Comparison of ENCODE assay signal across 8 mouse cellular contexts in the genomic region with DNA sequence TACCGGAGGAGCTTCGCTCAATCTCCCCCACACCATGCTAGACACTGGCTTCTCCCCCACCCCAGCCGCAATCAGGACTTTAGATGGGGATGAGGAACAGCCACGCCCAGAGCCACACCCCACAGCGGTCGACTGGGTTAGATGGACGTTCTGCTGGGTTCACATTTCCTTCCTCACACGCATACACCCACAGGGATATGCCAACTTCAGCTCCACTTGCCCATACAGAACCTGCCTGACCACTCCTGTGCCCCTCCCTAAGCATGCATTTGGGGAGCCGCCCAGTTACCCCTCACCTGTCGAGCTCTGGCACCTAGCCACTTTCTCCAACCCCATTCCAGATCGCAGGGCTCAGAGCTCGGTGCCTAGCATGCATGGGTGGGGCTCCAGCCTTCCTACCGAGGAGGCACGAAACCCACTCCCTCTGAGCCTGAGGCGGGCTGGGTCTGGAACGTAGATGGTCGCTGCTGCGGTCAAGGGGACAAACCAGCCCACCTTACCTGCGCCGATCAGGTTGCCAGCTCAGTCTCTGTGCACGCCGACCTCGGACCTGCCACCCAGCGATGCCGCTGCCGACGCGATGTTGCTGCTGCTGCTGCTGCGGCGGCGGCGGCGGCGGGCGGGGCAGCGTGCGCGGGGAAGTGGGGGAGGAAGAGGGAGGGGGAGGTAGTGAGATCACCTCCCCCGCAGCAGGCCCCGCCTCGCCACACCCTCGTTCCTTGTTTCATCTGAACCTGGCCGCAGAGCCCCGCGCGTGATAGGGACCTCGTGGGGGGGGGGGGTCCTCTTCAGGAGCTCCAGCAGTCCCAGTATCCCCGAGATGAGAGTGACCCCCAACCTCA. TPM values are rescaled to one million over a fixed set of nuclear protein-coding genes. Genes with fewer than 3 reads are reported as not detected.
DNase-seq lines count a peak whose midpoint lies in the region; ATAC-seq lines count a peak whose summit lies in the region.

No protein-coding gene starts in this region.

- H3K4me3 ChIP-seq in heart, embryonic 13.5 days = peak overlapping the region; percentile 50

- H3K4me2 ChIP-seq in heart, embryonic 13.5 days = peak overlapping the region; percentile 75

- no peak for ATAC-seq in heart, embryonic 13.5 days (ENCODE audit: extremely low read depth, insufficient number of reproducible peaks, low FRiP score, low TSS enrichment)
- ATAC-seq in megakaryocyte, adult 5-6 weeks (ENCODE audit: poor library complexity, severe bottlenecking) = peak; percentile 85

- no peaks in the 10 kb centered on the region for H3K9me3 ChIP-seq in heart, embryonic 13.5 days

- peak overlapping the region; percentile 58 for H3K9ac ChIP-seq in heart, embryonic 13.5 days

- H3K36me3 ChIP-seq in heart, embryonic 13.5 days = no peaks in the 10 kb centered on the region

- peak; percentile 37 to 70 for DNase-seq in urinary bladder, adult 18-20 months (ENCODE audit: low spot score in 2 of 2)
- DNase-seq in urinary bladder, postnatal 10 days (ENCODE audit: low spot score) = no peak
- DNase-seq in cerebellum, adult 9-10 months = peak; percentile 58
- DNase-seq in kidney, postnatal 10 days = peak; percentile 60
- peak; percentile 45 to 57 for DNase-seq in spleen, postnatal 36 days (ENCODE audit: low spot score in 2 of 2)
- no peak for DNase-seq in gastrocnemius, adult 8-10 months (ENCODE audit: low spot score in 2 of 2)

- WGBS in heart, embryonic 13.5 days = 14% methylated on average over 38 of the region's 48 CpGs

- H3K4me1 ChIP-seq in heart, embryonic 13.5 days = no peaks in the 10 kb centered on the region

- H3K27me3 ChIP-seq in heart, embryonic 13.5 days (replicated peaks) = peaks cover 62% of the 10 kb centered on the region

- H3K27ac ChIP-seq in heart, embryonic 13.5 days (replicated peaks) = no peak overlapping the region

RNA-seq across cellular contexts. Expression of a gene that starts 11.5 kb away (rescaled TPM):
- polyA plus RNA-seq in heart, embryonic 13.5 days (2015; fragmentation: Nextera tagmentation; extraction: Ambion mirVana) = 0.13 TPM in 1 of 2 replicates, not detected in the other
- total RNA-seq in megakaryocyte, adult 5-6 weeks (2015) = not detected in 2 replicates
- 0.12 and 0.33 TPM in 2 replicates for total RNA-seq in megakaryocyte, adult 5-6 weeks (2017)
- total RNA-seq in gastrocnemius, adult 8-10 months (2022) = not detected

RNA-seq across cellular contexts. Expression of a gene that starts 15.5 kb away (rescaled TPM):
- polyA plus RNA-seq in heart, embryonic 13.5 days (2015; fragmentation: Nextera tagmentation; extraction: Ambion mirVana) = 0.66 and 0.86 TPM in 2 replicates
- 49.8 and 51.5 TPM in 2 replicates for total RNA-seq in megakaryocyte, adult 5-6 weeks (2015)
- 21.3 and 34.5 TPM in 2 replicates for total RNA-seq in megakaryocyte, adult 5-6 weeks (2017)
- total RNA-seq in gastrocnemius, adult 8-10 months (2022) = 1 to 10 TPM; 1.7 to 3.1 (median 2.6) TPM

RNA-seq across cellular contexts. Expression of a gene that starts 41.3 kb away (rescaled TPM):
- polyA plus RNA-seq in heart, embryonic 13.5 days (2015; fragmentation: Nextera tagmentation; extraction: Ambion mirVana) = 1.5 TPM in 2 replicates
- total RNA-seq in megakaryocyte, adult 5-6 weeks (2015) = 67.6 and 69.7 TPM in 2 replicates
- total RNA-seq in megakaryocyte, adult 5-6 weeks (2017) = 98.9 and 119 TPM in 2 replicates
- 1 to 10 TPM in 1 of 4 experiments, under 1 TPM in 3; 0.22 to 1.1 (median 0.57) TPM for total RNA-seq in gastrocnemius, adult 8-10 months (2022)

RNA-seq across cellular contexts. Expression of a gene that starts 41.3 kb away (rescaled TPM):
- polyA plus RNA-seq in heart, embryonic 13.5 days (2015; fragmentation: Nextera tagmentation; extraction: Ambion mirVana) = 87.0 and 96.6 TPM in 2 replicates
- 51.7 and 59.9 TPM in 2 replicates for total RNA-seq in megakaryocyte, adult 5-6 weeks (2015)
- total RNA-seq in megakaryocyte, adult 5-6 weeks (2017) = 79.4 and 93.7 TPM in 2 replicates
- 10 to 100 TPM; 46.6 to 61.8 (median 47.7) TPM for total RNA-seq in gastrocnemius, adult 8-10 months (2022)

RNA-seq across cellular contexts. Expression of a gene that starts 50.2 kb away (rescaled TPM):
- polyA plus RNA-seq in heart, embryonic 13.5 days (2015; fragmentation: Nextera tagmentation; extraction: Ambion mirVana) = 52.1 and 60.4 TPM in 2 replicates
- total RNA-seq in megakaryocyte, adult 5-6 weeks (2015) = 11.3 and 13.5 TPM in 2 replicates
- 23.1 and 34.4 TPM in 2 replicates for total RNA-seq in megakaryocyte, adult 5-6 weeks (2017)
- 1 to 10 TPM in 3 of 4 experiments, under 1 TPM in 1; 0.87 to 2.3 (median 1.5) TPM for total RNA-seq in gastrocnemius, adult 8-10 months (2022)

Comparison
In these comparisons a context has a peak if more than half of its experiments do, and no peak if none do; other contexts are left out.
1. DNase-seq: peak in urinary bladder, adult 18-20 months (2 of 2), cerebellum, adult 9-10 months (single experiment), kidney, postnatal 10 days (single experiment) and spleen, postnatal 36 days (2 of 2); none in urinary bladder, postnatal 10 days (single experiment) and gastrocnemius, adult 8-10 months (0 of 2).
2. RNA of a gene that starts 15.5 kb away (total RNA-seq): 21.3 to 51.5 TPM in megakaryocyte, adult 5-6 weeks; 1.7 to 3.1 TPM in gastrocnemius, adult 8-10 months; every median in the first group is over 4 times any median in the second.
3. RNA of a gene that starts 41.3 kb away (total RNA-seq): 67.6 to 119 TPM in megakaryocyte, adult 5-6 weeks; 0.22 to 1.1 TPM in gastrocnemius, adult 8-10 months; every median in the first group is over 10 times any median in the second.